Comparison of ENCODE assay signal across 19 mouse cellular contexts in genomic region chr5:24933760-24934159, GRCm38 (mm10).
A peak's percentile ranks its signal among the peaks of the same experiment; 100 is the strongest.
DNase-seq lines count a peak whose midpoint lies in the region; ATAC-seq and TF ChIP-seq lines count a peak whose summit lies in the region.
"Had no signal": no experiment of that assay in that cellular context is flagged by ENCODE, and none has a peak within 500 bp of the region (broad histone marks: within the 10 kb centered on the region; RNA-seq: fewer than 3 reads in every experiment).

No protein-coding gene starts in this region.

- TF ChIP-seq CTCF in intestine, postnatal 0 days (IDR thresholded peaks at IDR 0.05; ENCODE audit: low read depth), result peak; percentile 44
- 0 out of 2 replicates have a peak, but pooled peaks have one; percentile 19 for TF ChIP-seq CTCF in lung, embryonic 14.5 days (IDR thresholded peaks at IDR 0.05; ENCODE audit: low read depth)
- peak; percentile 44 to 61 (median 48) for TF ChIP-seq CTCF in MEL (IDR thresholded peaks at IDR 0.05 in 2 of 3, conservative IDR thresholded peaks at IDR 0.05 in 1 of 3; ENCODE audit: control insufficient read depth in 1 of 3, insufficient read depth in 1 of 3, low read depth in 2 of 3, low read length in 3 of 3, poor library complexity in 1 of 3, severe bottlenecking in 1 of 3)

- H3K79me2 ChIP-seq in MEL (ENCODE audit: control insufficient read depth, insufficient read depth, low read length, poor library complexity), result no peaks in the 10 kb centered on the region

- H3K27me3 ChIP-seq in intestine, postnatal 0 days (replicated peaks; ENCODE audit: control insufficient read depth, insufficient read depth, low read length), result no peaks in the 10 kb centered on the region
- no peaks in the 10 kb centered on the region for H3K27me3 ChIP-seq in intestine, embryonic 15.5 days (replicated peaks)
- no peaks in the 10 kb centered on the region for H3K27me3 ChIP-seq in lung, embryonic 14.5 days (ENCODE audit: insufficient read depth, low read length)
- H3K27me3 ChIP-seq in MEL (ENCODE audit: control insufficient read depth in 1 of 2, insufficient read depth in 2 of 2, low read length in 2 of 2), result no peaks in the 10 kb centered on the region
- H3K27me3 ChIP-seq: CH12.LX; embryonic facial prominence, embryonic 15.5 days had no signal

- H3K27ac ChIP-seq in intestine, postnatal 0 days (ENCODE audit: low read depth, low read length), result no peak overlapping the region
- H3K27ac ChIP-seq in intestine, embryonic 15.5 days, result no peak overlapping the region
- no peak overlapping the region for H3K27ac ChIP-seq in lung, embryonic 14.5 days (ENCODE audit: low read depth)
- no peak overlapping the region for H3K27ac ChIP-seq in MEL (ENCODE audit: control insufficient read depth, low read depth, low read length)
- H3K27ac ChIP-seq: embryonic facial prominence, embryonic 15.5 days; forebrain, embryonic 10.5 days; hindbrain, embryonic 14.5 days had no signal

- no peak for ATAC-seq in intestine, postnatal 0 days
- ATAC-seq in intestine, embryonic 15.5 days, result no peak
- no peak for ATAC-seq in lung, embryonic 14.5 days (ENCODE audit: insufficient read depth)

- H3K9ac ChIP-seq in intestine, postnatal 0 days (ENCODE audit: low read depth, low read length), result no peak overlapping the region
- no peak overlapping the region for H3K9ac ChIP-seq in intestine, embryonic 15.5 days
- H3K9ac ChIP-seq in lung, embryonic 14.5 days, result no peak overlapping the region
- H3K9ac ChIP-seq in MEL (ENCODE audit: control insufficient read depth, low read depth, low read length, poor library complexity, severe bottlenecking), result no peak overlapping the region
- H3K9ac ChIP-seq: embryonic facial prominence, embryonic 15.5 days; hindbrain, embryonic 14.5 days had no signal

- TF ChIP-seq EP300 in MEL (IDR thresholded peaks at IDR 0.05; ENCODE audit: low read depth in 1 of 2, low read length in 2 of 2), result no peak

- no peak overlapping the region for H3K4me2 ChIP-seq in intestine, postnatal 0 days (replicated peaks; ENCODE audit: low read depth)
- no peak overlapping the region for H3K4me2 ChIP-seq in intestine, embryonic 15.5 days (replicated peaks)
- H3K4me2 ChIP-seq in lung, embryonic 14.5 days, result no peak overlapping the region
- H3K4me2 ChIP-seq: embryonic facial prominence, embryonic 15.5 days; hindbrain, embryonic 14.5 days had no signal

- 100% methylated on average over 1 of the region's 1 CpGs for WGBS in intestine, postnatal 0 days
- WGBS in intestine, embryonic 15.5 days, result 100% methylated on average over 1 of the region's 1 CpGs
- WGBS in lung, embryonic 14.5 days, result 91% methylated on average over 1 of the region's 1 CpGs

- no peak for TF ChIP-seq POLR2A in MEL (IDR thresholded peaks at IDR 0.05; ENCODE audit: control insufficient read depth in 1 of 2, insufficient read depth in 1 of 2, low read depth in 1 of 2, low read length in 2 of 2, poor library complexity in 1 of 2)

- H3K9me3 ChIP-seq in intestine, postnatal 0 days (ENCODE audit: control insufficient read depth), result no peaks in the 10 kb centered on the region
- H3K9me3 ChIP-seq in intestine, embryonic 15.5 days, result no peaks in the 10 kb centered on the region
- no peaks in the 10 kb centered on the region for H3K9me3 ChIP-seq in lung, embryonic 14.5 days (ENCODE audit: low read depth, low read length)
- H3K9me3 ChIP-seq in MEL (replicated peaks; ENCODE audit: insufficient read depth, low read length), result no peaks in the 10 kb centered on the region
- H3K9me3 ChIP-seq: embryonic facial prominence, embryonic 15.5 days had no signal

- H3K4me3 ChIP-seq in intestine, postnatal 0 days (ENCODE audit: low read depth, low read length), result no peak overlapping the region
- no peak overlapping the region for H3K4me3 ChIP-seq in intestine, embryonic 15.5 days (replicated peaks)
- no peak overlapping the region for H3K4me3 ChIP-seq in lung, embryonic 14.5 days (ENCODE audit: low read depth, low read length)
- no peak overlapping the region for H3K4me3 ChIP-seq in MEL (ENCODE audit: control insufficient read depth in 1 of 2, insufficient read depth in 1 of 2, low read depth in 2 of 2, low read length in 2 of 2)
- H3K4me3 ChIP-seq: embryonic facial prominence, embryonic 15.5 days; forebrain, embryonic 10.5 days had no signal

- H3K36me3 ChIP-seq in intestine, postnatal 0 days (ENCODE audit: control insufficient read depth, insufficient read depth), result no peaks in the 10 kb centered on the region
- H3K36me3 ChIP-seq in intestine, embryonic 15.5 days, result no peaks in the 10 kb centered on the region
- H3K36me3 ChIP-seq in lung, embryonic 14.5 days (ENCODE audit: insufficient read depth), result no peaks in the 10 kb centered on the region
- peaks cover 0 to 16% of the 10 kb centered on the region in 2 experiments; a peak in 2 of 4 replicates for H3K36me3 ChIP-seq in MEL (ENCODE audit: control insufficient read depth in 1 of 2, insufficient read depth in 2 of 2, low read length in 2 of 2)
- H3K36me3 ChIP-seq: embryonic facial prominence, embryonic 15.5 days; forebrain, embryonic 10.5 days had no signal

- no peak for DNase-seq in lung, embryonic 14.5 days
- DNase-seq in lung, postnatal 4 days, result no peak
- peak; percentile 60 for DNase-seq in MEL (ENCODE audit: low read depth, low spot score)
- DNase-seq in retina, postnatal 1 day, result no peak
- DNase-seq in spleen, postnatal 14 days (ENCODE audit: low spot score in 2 of 2), result no peak
- DNase-seq: cerebellum, postnatal 10 days; embryo, embryonic 11 days; gastrocnemius, postnatal 14 days; heart, postnatal 14 days; kidney, adult 8-10 months; lung, adult 18-20 months; midbrain, embryonic 14.5 days; right cerebral cortex, adult 18-20 months had no signal

- no peak for TF ChIP-seq RAD21 in MEL (IDR thresholded peaks at IDR 0.05; ENCODE audit: low read depth, low read length)

- H3K4me1 ChIP-seq in intestine, postnatal 0 days (replicated peaks; ENCODE audit: control insufficient read depth, insufficient read depth, low read length), result no peaks in the 10 kb centered on the region
- H3K4me1 ChIP-seq in intestine, embryonic 15.5 days (replicated peaks), result 0 out of 2 replicates have a peak, but pooled peaks cover 10% of the 10 kb centered on the region
- no peaks in the 10 kb centered on the region for H3K4me1 ChIP-seq in lung, embryonic 14.5 days (ENCODE audit: insufficient read depth)
- peaks cover 12 to 26% of the 10 kb centered on the region in 2 experiments for H3K4me1 ChIP-seq in MEL (ENCODE audit: control insufficient read depth in 1 of 2, insufficient read depth in 2 of 2, low read length in 2 of 2)
- H3K4me1 ChIP-seq: embryonic facial prominence, embryonic 15.5 days had no signal

TF ChIP-seq in MEL, 35 proteins besides CTCF, POLR2A, EP300 and RAD21:
- TF ChIP-seq MYB (IDR thresholded peaks at IDR 0.05; ENCODE audit: low read depth, low read length) (no peak), SMC3 (IDR thresholded peaks at IDR 0.05; ENCODE audit: low read depth, low read length) (0 out of 2 replicates have a peak, but pooled peaks have one; percentile 13)
